Comparison of ENCODE assay signal across 31 mouse cellular contexts in the genomic region with DNA sequence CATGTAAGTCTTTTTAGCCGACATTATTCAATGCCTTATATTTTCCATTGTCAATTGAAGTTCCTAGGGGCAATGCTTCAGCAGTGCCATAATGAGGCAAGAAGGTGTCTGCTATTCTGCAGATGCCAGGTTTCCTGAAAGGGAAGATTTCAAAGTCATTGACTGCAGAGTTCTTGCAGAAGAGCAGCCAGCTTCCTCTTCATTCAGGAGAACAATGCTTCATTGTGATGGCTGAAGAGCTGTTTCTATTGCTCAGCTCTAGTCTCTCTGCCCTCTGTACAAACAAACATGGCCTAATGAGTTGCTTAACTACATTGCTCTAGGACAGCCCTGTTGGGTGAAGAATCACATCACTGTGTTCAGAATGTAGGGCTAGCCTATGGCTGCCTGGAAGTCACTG.
DNase-seq lines count a peak whose midpoint lies in the region; ATAC-seq and TF ChIP-seq lines count a peak whose summit lies in the region.
"Had no signal": no experiment of that assay in that cellular context is flagged by ENCODE, and none has a peak within 500 bp of the region (broad histone marks: within the 10 kb centered on the region; RNA-seq: fewer than 3 reads in every experiment).

No protein-coding gene starts in this region.

- 61% methylated on average over 1 of the region's 1 CpGs for WGBS in lung, adult 2 months

- H3K4me3 ChIP-seq in lung, adult 2 months (replicated peaks; ENCODE audit: extremely low read depth, low read depth, low read length) = no peak overlapping the region
- H3K4me3 ChIP-seq: embryonic facial prominence, embryonic 13.5 days; erythroblast, embryonic 14.5 days; forebrain, embryonic 13.5 days; midbrain, embryonic 15.5 days; myocyte; neural tube, embryonic 12.5 days; stomach, embryonic 15.5 days had no signal

- ATAC-seq in cerebellum, adult (ENCODE audit: insufficient number of reproducible peaks, low FRiP score, low TSS enrichment) = no peak
- ATAC-seq: activated CD4-positive, CD25-positive, alpha-beta regulatory T cell, adult 4 months; forebrain, embryonic 13.5 days; intestine, postnatal 0 days; midbrain, embryonic 15.5 days had no signal

- TF ChIP-seq POLR2A in lung, adult 2 months (IDR thresholded peaks at IDR 0.05; ENCODE audit: borderline replicate concordance, extremely low read depth, low read depth, low read length) = no peak

- peak; percentile 35 for DNase-seq in embryo, embryonic 10 days (ENCODE audit: low spot score)
- no peak for DNase-seq in embryo, embryonic 9.5 days (ENCODE audit: extremely low spot score)
- DNase-seq in adipocyte (ENCODE audit: low spot score) = peak; percentile 19
- DNase-seq in fat pad, adult 2 months (ENCODE audit: extremely low read depth, low read depth, low spot score) = peak; percentile 71
- peak; percentile 52 for DNase-seq in retina, embryonic 14.5 days (ENCODE audit: low spot score)
- DNase-seq in right cerebral cortex, adult 18-20 months = no peak
- DNase-seq in lung, adult 2 months = no peak
- DNase-seq: adrenal gland, adult 8-10 months; cerebellum, adult 11-12 months; cerebellum, adult 9-11 months; gastrocnemius, postnatal 14 days; heart, adult 18-20 months; heart, postnatal 4 days; kidney, adult 9 months; kidney, postnatal 10 days; layer of hippocampus, adult 9-11 months; liver; lung, embryonic 14.5 days; lung, postnatal 14 days; right cerebral cortex, postnatal 25 days; thymus, postnatal 14 days had no signal

- no peaks in the 10 kb centered on the region for H3K4me1 ChIP-seq in lung, adult 2 months (ENCODE audit: control insufficient read depth, insufficient read depth, low read length)
- H3K4me1 ChIP-seq: embryonic facial prominence, embryonic 13.5 days; forebrain, embryonic 13.5 days; midbrain, embryonic 15.5 days; neural tube, embryonic 12.5 days; stomach, embryonic 15.5 days had no signal

- no peak for TF ChIP-seq CTCF in lung, adult 2 months (IDR thresholded peaks at IDR 0.05; ENCODE audit: insufficient read depth, low read length)

Comparison
In these comparisons a context has a peak if more than half of its experiments do, and no peak if none do; other contexts are left out.
1. DNase-seq: peak in embryo, embryonic 10 days (single experiment), adipocyte (single experiment), fat pad, adult 2 months (single experiment) and retina, embryonic 14.5 days (single experiment); none in embryo, embryonic 9.5 days (single experiment), right cerebral cortex, adult 18-20 months (single experiment) and lung, adult 2 months (single experiment).